ENCODE assay signal across 24 mouse cellular contexts in genomic region chr8:60938717-60939424, GRCm38 (mm10). TPM values are rescaled to one million over a fixed set of nuclear protein-coding genes. Genes with fewer than 3 reads are reported as not detected.
DNase-seq lines count a peak whose midpoint lies in the region; ATAC-seq and TF ChIP-seq lines count a peak whose summit lies in the region.
"Had no signal": no experiment of that assay in that cellular context is flagged by ENCODE, and none has a peak within 500 bp of the region (broad histone marks: within the 10 kb centered on the region; RNA-seq: fewer than 3 reads in every experiment).

No protein-coding gene starts in this region.

- DNase-seq in forebrain, embryonic 11.5 days (ENCODE audit: low spot score): no peak
- DNase-seq in liver, embryonic 14.5 days (ENCODE audit: low read depth in 3 of 3, low spot score in 3 of 3): peak; percentile 45 to 51 (median 47)
- peak; percentile 54 for DNase-seq in retina, embryonic 14.5 days (ENCODE audit: low spot score)
- no peak for DNase-seq in urinary bladder, postnatal 10 days (ENCODE audit: low spot score)
- DNase-seq in cerebellum, postnatal 10 days: no peak
- DNase-seq in layer of hippocampus, postnatal 14 days (ENCODE audit: low spot score in 2 of 2): no peak
- DNase-seq: adrenal gland, postnatal 10 days; cerebellum, adult 2 months; cerebellum, postnatal 36 days; kidney, adult 8-10 months; kidney, postnatal 10 days; lung, adult 18-20 months; lung, postnatal 10 days; thymus, postnatal 14 days had no signal

- no peaks in the 10 kb centered on the region; the same call in 1 of the 2 replicates for H3K4me1 ChIP-seq in forebrain, embryonic 11.5 days (replicated peaks; ENCODE audit: control insufficient read depth, insufficient read depth, low read length)
- no peaks in the 10 kb centered on the region for H3K4me1 ChIP-seq in forebrain, embryonic 15.5 days
- H3K4me1 ChIP-seq in liver, embryonic 14.5 days (replicated peaks; ENCODE audit: control insufficient read depth in 2 of 2, insufficient read depth in 2 of 2, low read length in 1 of 2): peaks cover 13 to 16% of the 10 kb centered on the region in 2 experiments
- H3K4me1 ChIP-seq: embryonic facial prominence, embryonic 15.5 days; heart, embryonic 10.5 days; hindbrain, embryonic 15.5 days; midbrain, embryonic 15.5 days; neural tube, embryonic 13.5 days had no signal

- ATAC-seq in forebrain, embryonic 11.5 days (replicated peaks; ENCODE audit: low FRiP score): peak; percentile 24; the same call in 1 of the 2 replicates
- ATAC-seq in forebrain, embryonic 15.5 days (replicated peaks): no peak
- ATAC-seq in erythroblast, adult 5-6 weeks (replicated peaks; ENCODE audit: low FRiP score, poor library complexity, severe bottlenecking): peak; percentile 38; the same call in 1 of the 2 replicates
- peak; percentile 81 for ATAC-seq in liver, embryonic 14.5 days (ENCODE audit: insufficient read depth)
- ATAC-seq: activated CD4-positive, CD25-positive, alpha-beta regulatory T cell, adult 4 months; forebrain, embryonic 13.5 days; midbrain, embryonic 15.5 days had no signal

- H3K4me2 ChIP-seq in forebrain, embryonic 11.5 days (ENCODE audit: low read depth, low read length, severe bottlenecking): no peak overlapping the region
- H3K4me2 ChIP-seq in forebrain, embryonic 15.5 days (replicated peaks): no peak overlapping the region
- peak overlapping the region; percentile 38 for H3K4me2 ChIP-seq in liver, embryonic 14.5 days (ENCODE audit: low read depth)
- H3K4me2 ChIP-seq: embryonic facial prominence, embryonic 15.5 days; forebrain, embryonic 13.5 days; hindbrain, embryonic 15.5 days; midbrain, embryonic 15.5 days; neural tube, embryonic 13.5 days had no signal

- H3K27me3 ChIP-seq in forebrain, embryonic 11.5 days (ENCODE audit: control insufficient read depth, insufficient read depth, low read length): no peaks in the 10 kb centered on the region
- H3K27me3 ChIP-seq in forebrain, embryonic 15.5 days: no peaks in the 10 kb centered on the region
- no peaks in the 10 kb centered on the region for H3K27me3 ChIP-seq in liver, embryonic 14.5 days (ENCODE audit: control insufficient read depth, insufficient read depth, low read length)
- H3K27me3 ChIP-seq: embryonic facial prominence, embryonic 15.5 days; forebrain, embryonic 13.5 days; hindbrain, embryonic 15.5 days; midbrain, embryonic 15.5 days; neural tube, embryonic 13.5 days had no signal

- 12% methylated on average over 3 of the region's 3 CpGs for WGBS in forebrain, embryonic 11.5 days
- 17% methylated on average over 3 of the region's 3 CpGs for whole genome bisulfite sequencing in forebrain, embryonic 15.5 days
- 12% methylated on average over 3 of the region's 3 CpGs for WGBS in liver, embryonic 14.5 days (ENCODE audit: insufficient replicate concordance)

- no peak overlapping the region for H3K27ac ChIP-seq in forebrain, embryonic 11.5 days (ENCODE audit: low read depth, low read length)
- no peak overlapping the region for H3K27ac ChIP-seq in forebrain, embryonic 15.5 days (replicated peaks)
- peak overlapping the region; percentile 57 for H3K27ac ChIP-seq in liver, embryonic 14.5 days
- H3K27ac ChIP-seq: embryonic facial prominence, embryonic 15.5 days; forebrain, embryonic 13.5 days; heart, embryonic 10.5 days; hindbrain, embryonic 15.5 days; midbrain, embryonic 15.5 days; neural tube, embryonic 13.5 days had no signal

- no peaks in the 10 kb centered on the region for H3K36me3 ChIP-seq in forebrain, embryonic 11.5 days (ENCODE audit: control insufficient read depth, insufficient read depth, low read length)
- peaks cover 14% of the 10 kb centered on the region for H3K36me3 ChIP-seq in forebrain, embryonic 15.5 days
- peaks cover 42% of the 10 kb centered on the region for H3K36me3 ChIP-seq in liver, embryonic 14.5 days (replicated peaks; ENCODE audit: control insufficient read depth, insufficient read depth, low read depth)
- H3K36me3 ChIP-seq: embryonic facial prominence, embryonic 15.5 days; midbrain, embryonic 15.5 days had no signal

- TF ChIP-seq EP300 in liver, embryonic 14.5 days (IDR thresholded peaks at IDR 0.05; ENCODE audit: low read depth): peak; percentile 86

- TF ChIP-seq CTCF in liver, embryonic 14.5 days (IDR thresholded peaks at IDR 0.05; ENCODE audit: low read depth): no peak

- no peak overlapping the region for H3K9ac ChIP-seq in forebrain, embryonic 11.5 days (ENCODE audit: low read length)
- no peak overlapping the region for H3K9ac ChIP-seq in forebrain, embryonic 15.5 days (replicated peaks)
- H3K9ac ChIP-seq in liver, embryonic 14.5 days (replicated peaks): no peak overlapping the region; the same call in 1 of the 2 replicates
- H3K9ac ChIP-seq: embryonic facial prominence, embryonic 15.5 days; forebrain, embryonic 13.5 days; hindbrain, embryonic 15.5 days; midbrain, embryonic 15.5 days; neural tube, embryonic 13.5 days had no signal

- no peaks in the 10 kb centered on the region for H3K9me3 ChIP-seq in forebrain, embryonic 11.5 days (ENCODE audit: control insufficient read depth, low read length)
- H3K9me3 ChIP-seq in forebrain, embryonic 15.5 days: no peaks in the 10 kb centered on the region
- no peaks in the 10 kb centered on the region; the same call in 1 of the 2 replicates for H3K9me3 ChIP-seq in liver, embryonic 14.5 days (ENCODE audit: control insufficient read depth, low read length)
- H3K9me3 ChIP-seq: embryonic facial prominence, embryonic 15.5 days; forebrain, embryonic 13.5 days; heart, embryonic 10.5 days; hindbrain, embryonic 15.5 days; midbrain, embryonic 15.5 days; neural tube, embryonic 13.5 days had no signal

- no peak overlapping the region for H3K4me3 ChIP-seq in forebrain, embryonic 11.5 days (ENCODE audit: low read depth, low read length)
- no peak overlapping the region for H3K4me3 ChIP-seq in forebrain, embryonic 15.5 days
- H3K4me3 ChIP-seq in liver, embryonic 14.5 days (ENCODE audit: insufficient read depth in 1 of 2, low read depth in 2 of 2, low read length in 2 of 2): no peak overlapping the region
- H3K4me3 ChIP-seq: embryonic facial prominence, embryonic 15.5 days; forebrain, embryonic 13.5 days; heart, embryonic 10.5 days; hindbrain, embryonic 15.5 days; midbrain, embryonic 15.5 days; myocyte; neural tube, embryonic 13.5 days had no signal

RNA-seq across cellular contexts. Expression of gene Clcn3, which starts 44.2 kb away (rescaled TPM):
- 39.3 and 44.4 TPM in 2 replicates for polyA plus RNA-seq in forebrain, embryonic 11.5 days (2014; fragmentation: Nextera tagmentation; extraction: Ambion mirVana)
- polyA plus RNA-seq in forebrain, embryonic 15.5 days (2015; fragmentation: Nextera tagmentation; extraction: Ambion mirVana): 62.7 and 63.5 TPM in 2 replicates
- total RNA-seq in erythroblast, adult 5-6 weeks (2015; ENCODE audit: low replicate concordance): 710 and 760 TPM in 2 replicates
- total RNA-seq in erythroblast, adult 5-6 weeks (2017; ENCODE audit: low replicate concordance): 1,348 and 1,485 TPM in 2 replicates
- polyA plus RNA-seq in liver, embryonic 14.5 days (2012; rRNA removed): 19.2 and 28.1 TPM in 2 replicates
- polyA plus RNA-seq in liver, embryonic 14.5 days (2014; fragmentation: Nextera tagmentation; extraction: Ambion mirVana): 34.6 and 38.2 TPM in 2 replicates
- 100 to 1,000 TPM; 139 to 143 TPM for total RNA-seq in layer of hippocampus, postnatal 14 days (2021)

RNA-seq across cellular contexts. Expression of gene Hpf1, which starts 48.7 kb away (rescaled TPM):
- 138 and 148 TPM in 2 replicates for polyA plus RNA-seq in forebrain, embryonic 11.5 days (2014; fragmentation: Nextera tagmentation; extraction: Ambion mirVana)
- 105 and 106 TPM in 2 replicates for polyA plus RNA-seq in forebrain, embryonic 15.5 days (2015; fragmentation: Nextera tagmentation; extraction: Ambion mirVana)
- total RNA-seq in erythroblast, adult 5-6 weeks (2015; ENCODE audit: low replicate concordance): 29.8 and 56.4 TPM in 2 replicates
- total RNA-seq in erythroblast, adult 5-6 weeks (2017; ENCODE audit: low replicate concordance): 30.4 and 35.1 TPM in 2 replicates
- polyA plus RNA-seq in liver, embryonic 14.5 days (2012; rRNA removed): 18.9 and 37.5 TPM in 2 replicates
- polyA plus RNA-seq in liver, embryonic 14.5 days (2014; fragmentation: Nextera tagmentation; extraction: Ambion mirVana): 83.1 and 87.5 TPM in 2 replicates
- total RNA-seq in layer of hippocampus, postnatal 14 days (2021): 10 to 100 TPM; 41.8 to 44.0 TPM

RNA-seq across cellular contexts. Expression of gene Nek1, which starts 54.1 kb away (rescaled TPM):
- 20.5 and 23.3 TPM in 2 replicates for polyA plus RNA-seq in forebrain, embryonic 11.5 days (2014; fragmentation: Nextera tagmentation; extraction: Ambion mirVana)
- polyA plus RNA-seq in forebrain, embryonic 15.5 days (2015; fragmentation: Nextera tagmentation; extraction: Ambion mirVana): 22.9 and 24.3 TPM in 2 replicates
- 8.1 and 11.5 TPM in 2 replicates for total RNA-seq in erythroblast, adult 5-6 weeks (2015; ENCODE audit: low replicate concordance)
- 17.7 and 18.5 TPM in 2 replicates for total RNA-seq in erythroblast, adult 5-6 weeks (2017; ENCODE audit: low replicate concordance)
- polyA plus RNA-seq in liver, embryonic 14.5 days (2012; rRNA removed): 1.5 and 2.6 TPM in 2 replicates
- 6.7 and 8.5 TPM in 2 replicates for polyA plus RNA-seq in liver, embryonic 14.5 days (2014; fragmentation: Nextera tagmentation; extraction: Ambion mirVana)
- 10 to 100 TPM; 27.6 to 29.7 TPM for total RNA-seq in layer of hippocampus, postnatal 14 days (2021)

Comparison
In these comparisons a context has a peak if more than half of its experiments do, and no peak if none do; other contexts are left out.
1. DNase-seq: peak in liver, embryonic 14.5 days (3 of 3) and retina, embryonic 14.5 days (single experiment); none in forebrain, embryonic 11.5 days (single experiment), urinary bladder, postnatal 10 days (single experiment), cerebellum, postnatal 10 days (0 of 2) and layer of hippocampus, postnatal 14 days (0 of 2).